Mouse (Mus musculus) brain, embryonic 14.5 days (tissue): ENCODE measurements around the gene Msrb3.

ENCODE experiments used
- CTCF ChIP-seq: fragments of 200-500 bp; IDR thresholded peaks from 2 replicates; pipeline ENCODE4 v1.5.1; 2012; ENCODE audit warnings: inconsistent platforms, mild to moderate bottlenecking, moderate library complexity, borderline replicate concordance; ENCODE audit not compliant: insufficient read depth, insufficient read length; ENCODE audit errors: extremely low read depth
- POLR2A ChIP-seq: fragments of 200-500 bp; IDR thresholded peaks from 2 replicates; pipeline ENCODE4 v1.6.1; 2012; ENCODE audit warnings: mild to moderate bottlenecking, inconsistent platforms, borderline replicate concordance; ENCODE audit not compliant: poor library complexity, insufficient read depth, insufficient read length, severe bottlenecking; ENCODE audit errors: extremely low read depth

DNA sequence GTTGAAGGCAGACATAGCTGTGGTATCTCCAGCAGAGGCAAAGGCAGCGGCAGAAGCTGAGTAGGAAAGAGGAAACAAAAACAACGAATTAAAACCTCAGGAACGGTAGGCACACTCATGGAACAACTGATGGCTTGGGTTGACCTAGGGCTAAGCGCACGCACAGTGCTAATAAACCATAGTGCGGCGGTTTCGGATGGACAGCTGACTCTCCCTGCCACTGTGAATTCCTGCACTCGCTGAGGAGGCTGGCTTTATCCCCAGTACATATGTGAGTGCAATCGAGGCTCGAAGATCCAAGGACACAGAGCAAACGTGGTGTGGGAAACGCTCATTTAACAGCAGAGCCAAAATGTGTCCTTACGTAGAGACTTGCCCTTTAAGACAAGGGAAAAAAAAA is 27.8 kb downstream of the Msrb3 start:
- TF ChIP-seq CTCF (no peak), POLR2A (no peak)
